Mouse (Mus musculus) naive thymus-derived CD4-positive, alpha-beta T cell, adult 5 months (primary cell): ENCODE results near the gene Tmem167b. TPM values are rescaled to one million over a fixed set of nuclear protein-coding genes. Genes with fewer than 3 reads are reported as not detected.

Experiments used
- polyA plus RNA-seq: library from polyadenylated mRNA; unstranded; fragments of 100-300 nt; shearing (Covaris generic); gene quantifications from one replicate; pipeline ENCODE4 v1.2.1, GENCODE M21; 2017

The Tmem167b gene
- polyA plus RNA-seq = 47.1 TPM

DNA sequence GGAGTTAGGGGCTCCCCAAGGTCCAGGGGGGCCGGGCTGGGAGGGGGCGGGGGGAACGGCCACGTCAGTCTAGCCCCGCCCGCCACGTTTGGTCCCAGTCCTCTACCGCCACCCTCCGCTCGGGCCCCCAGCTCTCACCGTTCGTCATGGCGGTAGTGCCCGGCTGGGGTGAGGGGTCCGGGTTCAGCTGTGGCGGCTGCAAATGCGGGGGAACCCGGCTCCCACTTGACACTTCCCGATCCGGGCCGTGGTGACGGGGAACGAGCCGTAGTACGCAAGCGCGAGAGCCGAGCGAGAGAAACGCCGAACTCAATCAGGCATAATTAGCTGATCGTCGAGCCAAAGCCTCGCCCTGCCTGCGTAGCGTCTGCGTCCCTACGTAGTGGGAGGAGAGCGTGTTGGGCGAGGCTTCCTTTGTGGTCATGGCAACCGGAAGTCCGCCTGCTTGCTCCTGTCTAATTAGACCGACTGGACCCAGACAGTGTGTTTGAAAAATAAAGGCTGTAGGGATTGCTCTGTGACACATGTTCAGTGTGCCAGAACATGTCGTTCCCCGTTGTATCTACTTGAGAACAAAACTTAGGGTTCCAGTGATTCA, at the start of gene Tmem167b:
Gene Tmem167b (minus strand): TSS at position 334 of the 598 bp plus-strand sequence.

DNA sequence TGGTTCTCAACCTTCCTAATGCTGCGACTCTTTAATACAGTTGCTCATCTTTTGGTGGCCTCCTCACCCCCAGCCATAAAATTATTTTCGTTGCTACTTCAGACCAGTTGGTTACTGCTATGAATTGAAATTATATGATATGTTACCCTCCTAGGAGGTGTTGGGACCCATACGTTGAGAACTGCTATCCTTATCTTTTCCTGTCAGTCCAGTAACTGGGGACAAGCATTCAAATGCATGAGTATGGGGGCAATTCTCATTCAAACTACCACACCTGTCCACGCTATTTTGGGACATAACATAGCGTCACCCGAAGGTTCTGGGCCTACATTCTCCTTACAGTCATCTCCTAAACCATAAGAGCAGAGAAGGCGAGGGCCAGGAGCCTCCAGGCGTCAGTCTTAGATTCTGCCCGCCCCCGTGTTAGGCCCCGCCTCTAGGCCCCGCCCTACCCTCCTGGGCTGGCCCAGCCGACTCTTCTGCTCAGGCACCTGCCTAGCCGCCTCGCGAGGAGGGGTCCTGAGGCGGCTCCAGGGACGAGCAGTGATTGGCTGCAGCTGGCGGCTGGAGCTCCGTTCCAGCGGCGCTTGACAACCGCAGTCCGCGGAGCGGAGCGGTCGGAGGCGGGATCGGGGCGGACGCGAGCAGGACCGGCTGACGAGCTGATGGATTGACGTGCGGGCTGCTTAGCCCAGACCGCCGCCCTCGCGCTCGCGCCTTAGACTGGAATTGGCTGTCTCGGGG, 28.7 kb upstream of the Tmem167b start, which contains the start of gene Wdr47:
Gene Wdr47 (plus strand): TSS at position 494 of the 744 bp plus-strand sequence.

GRCm38 (mm10) chr3:108571443-108572294, 9.4 kb upstream of the Tmem167b start, which contains the start of gene Taf13:
Taf13 (plus strand) TSS chr3:108571698.

GRCm38 (mm10) chr3:108536517-108537260, 25.6 kb downstream of the Tmem167b start, which contains the start of gene 5330417C22Rik:
5330417C22Rik (minus strand) TSS chr3:108536536.

DNA sequence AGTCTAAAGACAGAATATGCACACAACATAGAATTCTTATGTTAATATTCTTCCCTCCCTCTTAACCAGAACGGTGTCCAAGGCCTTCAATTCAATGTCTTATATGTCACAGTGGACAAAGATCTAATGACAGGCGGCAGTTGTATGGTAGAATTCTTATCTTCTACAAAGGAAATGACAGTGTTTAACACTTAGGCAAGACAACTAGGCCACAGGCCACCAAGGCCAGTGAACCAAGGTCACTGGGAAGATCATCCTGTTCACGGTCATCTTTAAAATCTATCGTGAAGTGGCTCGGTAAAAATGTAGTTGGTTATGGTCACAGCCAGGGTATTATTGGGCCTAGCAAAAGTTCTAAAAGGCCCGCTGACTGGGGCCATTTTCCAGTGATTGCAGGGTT, 28.3 kb downstream of the Tmem167b start, which contains the start of gene 1700013F07Rik:
Gene 1700013F07Rik (plus strand): TSS at position 200 of the 400 bp plus-strand sequence.

Other genes with a start within 250 kb of the Tmem167b start
- not detected for gene Mybphl, start 197.6 kb downstream of the Tmem167b start, polyA plus RNA-seq
- 0.27 TPM for gene Psrc1, start 178.6 kb downstream of the Tmem167b start, polyA plus RNA-seq
- gene Celsr2, start 146.9 kb downstream of the Tmem167b start, polyA plus RNA-seq = 1.1 TPM
- 150 TPM for gene Sars, start 117.3 kb downstream of the Tmem167b start, polyA plus RNA-seq
- gene 1700013F07Rik, start 28.3 kb downstream of the Tmem167b start, polyA plus RNA-seq = not detected
- 0.06 TPM for gene 5330417C22Rik, start 25.9 kb downstream of the Tmem167b start, polyA plus RNA-seq
- 34.2 TPM for gene Taf13, start 9.2 kb upstream of the Tmem167b start, polyA plus RNA-seq
- gene Wdr47, start 28.8 kb upstream of the Tmem167b start, polyA plus RNA-seq = 17.4 TPM
- gene Clcc1, start 91.4 kb upstream of the Tmem167b start, polyA plus RNA-seq = 44.3 TPM
- 11.5 TPM for gene Gpsm2, start 159.8 kb upstream of the Tmem167b start, polyA plus RNA-seq
- gene Aknad1, start 177.2 kb upstream of the Tmem167b start, polyA plus RNA-seq = not detected